Mouse (Mus musculus): Measurements from ENCODE around the gene Zfp704. TPM values are rescaled to one million over a fixed set of nuclear protein-coding genes. Genes with fewer than 3 reads are reported as not detected.

Zfp704 gene
- polyA plus RNA-seq, 1 experiment: 0.80 TPM

GRCm38 (mm10) chr3:9434394-9435175, 175.3 kb downstream of the Zfp704 start:
- Histone ChIP-seq H3K36me3 (ENCODE audit: control insufficient read depth, insufficient read depth) (no peaks in the 10 kb centered on the region), H3ac (ENCODE audit: control insufficient read depth, insufficient read length) (no peak overlapping the region), H3K79me2 (ENCODE audit: control insufficient read depth, insufficient read depth) (no peaks in the 10 kb centered on the region), H3K4me2 (ENCODE audit: low read depth) (no peak overlapping the region), H3K4me3 (no peak overlapping the region), H3K27me3 (ENCODE audit: control insufficient read depth, insufficient read depth, insufficient read length) (no peaks in the 10 kb centered on the region)
- TF ChIP-seq SRF (IDR thresholded peaks at IDR 0.05; ENCODE audit: control insufficient read depth, insufficient read length, low read depth) (no peak), MAX (IDR thresholded peaks at IDR 0.05; ENCODE audit: low read depth) (no peak), USF1 (IDR thresholded peaks at IDR 0.05; ENCODE audit: low read depth) (no peak), E2F4 (IDR thresholded peaks at IDR 0.05; ENCODE audit: insufficient read depth) (no peak)

DNA sequence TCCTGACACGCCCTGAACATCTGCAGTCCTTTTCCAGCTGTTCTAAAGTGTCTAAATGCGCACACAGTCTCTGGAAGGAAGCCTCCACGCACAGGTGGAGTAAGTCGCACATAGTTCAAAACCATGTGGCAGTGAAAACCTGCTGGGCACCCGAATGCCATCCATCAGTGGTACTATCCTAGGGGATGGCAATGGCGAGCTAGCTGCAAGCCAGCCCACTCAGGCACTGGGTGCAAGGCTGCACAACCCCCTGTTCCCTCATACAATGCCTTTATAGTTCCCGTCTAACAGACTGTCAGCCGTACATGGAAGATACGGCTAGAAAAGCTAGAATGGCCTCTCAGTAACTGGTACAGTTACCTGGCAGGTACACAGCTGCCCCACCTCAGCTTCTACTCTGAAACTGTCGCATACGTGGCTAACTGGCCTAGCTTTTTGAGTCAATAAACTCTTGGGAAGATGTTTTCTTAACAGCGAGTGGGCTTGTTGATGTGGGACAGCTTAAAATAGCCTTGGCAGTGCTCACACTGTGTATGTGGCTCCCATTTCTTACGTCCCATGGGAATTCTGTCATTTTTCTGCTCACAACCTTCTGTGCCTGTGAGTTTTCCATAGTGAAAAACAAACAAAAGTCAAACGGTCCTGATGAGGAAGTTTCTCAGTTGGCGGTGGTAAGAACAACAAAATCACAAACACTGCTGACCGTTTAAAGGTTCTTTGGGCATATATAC, 176.9 kb downstream of the Zfp704 start:
- no peaks in the 10 kb centered on the region for H3K79me2 ChIP-seq (ENCODE audit: control insufficient read depth, insufficient read depth)
- no peak for TF ChIP-seq TCF3 (IDR thresholded peaks at IDR 0.05; ENCODE audit: insufficient read length, low read depth)
- no peak for TF ChIP-seq MAX (IDR thresholded peaks at IDR 0.05; ENCODE audit: low read depth)
- no peak for TF ChIP-seq MYOG (IDR thresholded peaks at IDR 0.05; ENCODE audit: control insufficient read depth in 1 of 3, insufficient read depth in 1 of 3, insufficient read length in 2 of 3, low read depth in 2 of 3)
- no peak for TF ChIP-seq MYOD1 (IDR thresholded peaks at IDR 0.05; ENCODE audit: control insufficient read depth in 1 of 3, insufficient read length in 2 of 3, low read depth in 2 of 3)
- no peak for TF ChIP-seq SRF (IDR thresholded peaks at IDR 0.05; ENCODE audit: control insufficient read depth, insufficient read length, low read depth)
- no peak for TF ChIP-seq CEBPB (IDR thresholded peaks at IDR 0.05; ENCODE audit: insufficient read depth, poor library complexity, severe bottlenecking)
- TF ChIP-seq E2F4 (IDR thresholded peaks at IDR 0.05; ENCODE audit: insufficient read depth): no peak
- TF ChIP-seq POLR2AphosphoS2 (IDR thresholded peaks at IDR 0.05; ENCODE audit: insufficient read length, low read depth): no peak
- TF ChIP-seq POLR2A (IDR thresholded peaks at IDR 0.05; ENCODE audit: insufficient read length, low read depth): no peak
- no peak for TF ChIP-seq USF1 (IDR thresholded peaks at IDR 0.05; ENCODE audit: low read depth)
- no peak for TF ChIP-seq TCF12 (IDR thresholded peaks at IDR 0.05; ENCODE audit: insufficient read depth, poor library complexity, severe bottlenecking)
- TF ChIP-seq REST (IDR thresholded peaks at IDR 0.05; ENCODE audit: insufficient read depth, insufficient read length): no peak
- H3K4me2 ChIP-seq (ENCODE audit: low read depth): no peak overlapping the region
- no peak overlapping the region for H3K4me3 ChIP-seq
- no peaks in the 10 kb centered on the region for H3K27me3 ChIP-seq (ENCODE audit: control insufficient read depth, insufficient read depth, insufficient read length)
- H3ac ChIP-seq (ENCODE audit: control insufficient read depth, insufficient read length): no peak overlapping the region
- H3K36me3 ChIP-seq (ENCODE audit: control insufficient read depth, insufficient read depth): no peaks in the 10 kb centered on the region

DNA sequence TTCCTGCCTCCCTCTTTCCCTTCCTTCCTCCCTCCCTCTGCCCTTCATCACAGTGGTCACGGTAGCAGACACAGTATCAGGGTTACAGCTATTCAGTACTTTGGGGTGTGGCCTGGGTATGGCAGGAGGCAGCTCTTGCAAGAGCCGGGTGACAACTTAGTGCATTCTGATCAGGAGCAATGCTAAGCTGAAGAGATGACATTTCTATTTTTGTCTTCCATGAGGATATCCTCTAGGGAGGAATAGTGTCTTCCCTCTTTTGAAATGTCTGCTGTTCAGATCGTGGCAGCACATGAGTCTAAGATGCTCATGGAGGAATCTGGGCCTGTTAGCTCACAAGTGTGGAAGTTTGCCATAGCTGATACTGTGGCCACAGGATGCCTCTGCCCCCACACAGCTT, 177.7 kb downstream of the Zfp704 start:
- no peak overlapping the region for H3ac ChIP-seq (ENCODE audit: control insufficient read depth, insufficient read length)
- no peaks in the 10 kb centered on the region for H3K27me3 ChIP-seq (ENCODE audit: control insufficient read depth, insufficient read depth, insufficient read length)
- no peak overlapping the region for H3K4me2 ChIP-seq (ENCODE audit: low read depth)
- H3K79me2 ChIP-seq (ENCODE audit: control insufficient read depth, insufficient read depth): no peaks in the 10 kb centered on the region
- no peak overlapping the region for H3K4me3 ChIP-seq
- no peaks in the 10 kb centered on the region for H3K36me3 ChIP-seq (ENCODE audit: control insufficient read depth, insufficient read depth)
- TF ChIP-seq TCF12 (IDR thresholded peaks at IDR 0.05; ENCODE audit: insufficient read depth, poor library complexity, severe bottlenecking) (no peak), REST (IDR thresholded peaks at IDR 0.05; ENCODE audit: insufficient read depth, insufficient read length) (no peak), POLR2A (IDR thresholded peaks at IDR 0.05; ENCODE audit: insufficient read length, low read depth) (no peak), USF1 (IDR thresholded peaks at IDR 0.05; ENCODE audit: low read depth) (no peak), SRF (IDR thresholded peaks at IDR 0.05; ENCODE audit: control insufficient read depth, insufficient read length, low read depth) (no peak)

GRCm38 (mm10) chr3:9429946-9430345, 179.9 kb downstream of the Zfp704 start:
- Histone ChIP-seq H3K4me3 (no peak overlapping the region), H3K27me3 (ENCODE audit: control insufficient read depth, insufficient read depth, insufficient read length) (no peaks in the 10 kb centered on the region), H3ac (ENCODE audit: control insufficient read depth, insufficient read length) (no peak overlapping the region), H3K36me3 (ENCODE audit: control insufficient read depth, insufficient read depth) (no peaks in the 10 kb centered on the region), H3K79me2 (ENCODE audit: control insufficient read depth, insufficient read depth) (no peaks in the 10 kb centered on the region), H3K4me2 (ENCODE audit: low read depth) (no peak overlapping the region)
- TF ChIP-seq SRF (IDR thresholded peaks at IDR 0.05; ENCODE audit: control insufficient read depth, insufficient read length, low read depth): no peak
- no peak for TF ChIP-seq TCF3 (IDR thresholded peaks at IDR 0.05; ENCODE audit: insufficient read length, low read depth)
- no peak for TF ChIP-seq REST (IDR thresholded peaks at IDR 0.05; ENCODE audit: insufficient read depth, insufficient read length)
- no peak for TF ChIP-seq MYOG (IDR thresholded peaks at IDR 0.05; ENCODE audit: control insufficient read depth in 1 of 3, insufficient read depth in 1 of 3, insufficient read length in 2 of 3, low read depth in 2 of 3)
- TF ChIP-seq MYOD1 (IDR thresholded peaks at IDR 0.05; ENCODE audit: control insufficient read depth in 1 of 3, insufficient read length in 2 of 3, low read depth in 2 of 3): no peak
- TF ChIP-seq CEBPB (IDR thresholded peaks at IDR 0.05; ENCODE audit: insufficient read depth, poor library complexity, severe bottlenecking): no peak
- no peak for TF ChIP-seq POLR2A (IDR thresholded peaks at IDR 0.05; ENCODE audit: insufficient read length, low read depth)
- no peak for TF ChIP-seq E2F4 (IDR thresholded peaks at IDR 0.05; ENCODE audit: insufficient read depth)
- TF ChIP-seq TCF12 (IDR thresholded peaks at IDR 0.05; ENCODE audit: insufficient read depth, poor library complexity, severe bottlenecking): no peak

DNA sequence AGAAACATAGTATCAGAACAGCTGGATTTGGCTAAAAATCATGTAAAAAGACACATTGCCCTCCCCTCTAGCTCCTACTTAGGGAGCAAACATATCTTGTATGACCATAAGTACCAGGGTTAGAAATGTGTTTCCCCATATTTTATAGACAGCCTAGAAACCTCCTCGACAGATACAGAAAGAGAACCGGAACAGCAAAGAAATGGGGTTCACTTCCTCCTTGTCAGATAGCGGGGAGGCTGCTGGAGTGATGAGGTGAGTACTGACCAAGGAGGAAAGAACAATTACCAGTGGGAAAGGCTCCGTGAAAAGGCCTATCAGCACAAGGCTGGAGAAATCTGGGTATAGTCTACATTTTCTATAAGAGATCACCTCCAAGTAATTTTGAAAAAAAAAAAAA, 182.1 kb downstream of the Zfp704 start:
- Histone ChIP-seq H3K4me2 (ENCODE audit: low read depth) (no peak overlapping the region), H3K4me3 (no peak overlapping the region), H3K79me2 (ENCODE audit: control insufficient read depth, insufficient read depth) (no peaks in the 10 kb centered on the region), H3K36me3 (ENCODE audit: control insufficient read depth, insufficient read depth) (no peaks in the 10 kb centered on the region), H3K27me3 (ENCODE audit: control insufficient read depth, insufficient read depth, insufficient read length) (no peaks in the 10 kb centered on the region), H3ac (ENCODE audit: control insufficient read depth, insufficient read length) (no peak overlapping the region)
- TF ChIP-seq MAX (IDR thresholded peaks at IDR 0.05; ENCODE audit: low read depth): no peak
- TF ChIP-seq SRF (IDR thresholded peaks at IDR 0.05; ENCODE audit: control insufficient read depth, insufficient read length, low read depth): no peak
- TF ChIP-seq MYOD1 (IDR thresholded peaks at IDR 0.05; ENCODE audit: control insufficient read depth in 1 of 3, insufficient read length in 2 of 3, low read depth in 2 of 3): no peak
- no peak for TF ChIP-seq USF1 (IDR thresholded peaks at IDR 0.05; ENCODE audit: low read depth)
- no peak for TF ChIP-seq TCF12 (IDR thresholded peaks at IDR 0.05; ENCODE audit: insufficient read depth, poor library complexity, severe bottlenecking)
